Mouse (Mus musculus): ENCODE measurements around the gene 9930111J21Rik1. TPM values are rescaled to one million over a fixed set of nuclear protein-coding genes. Genes with fewer than 3 reads are reported as not detected.

Gene 9930111J21Rik1
- polyA plus RNA-seq, 1 experiment = 0.18 TPM

- H3K27me3 ChIP-seq (replicated peaks) = no peaks in the 10 kb centered on the region
- H3K36me3 ChIP-seq (replicated peaks; ENCODE audit: low read length) = no peaks in the 10 kb centered on the region
- H3K4me1 ChIP-seq = peaks cover 27% of the 10 kb centered on the region
- TF ChIP-seq FLI1 (IDR thresholded peaks at IDR 0.05; ENCODE audit: low read length) (no peak), GATA1 (IDR thresholded peaks at IDR 0.05; ENCODE audit: borderline replicate concordance, low read length) (no peak)
- no peak overlapping the region for H3K4me3 ChIP-seq (replicated peaks)
- H3K9me3 ChIP-seq = no peaks in the 10 kb centered on the region
These were observed 80.3 kb downstream of the 9930111J21Rik1 start for GRCm38 (mm10) chr11:48898812-48899431.

Other genes starting within 250 kb of the 9930111J21Rik1 start
- gene Rack1, start 179.1 kb downstream of the 9930111J21Rik1 start, polyA plus RNA-seq (2012; ENCODE audit: insufficient read depth, low replicate concordance) = 2,725 and 4,464 TPM in 2 replicates
- 18.6 and 56.2 TPM in 2 replicates for gene Trim41, start 162.0 kb downstream of the 9930111J21Rik1 start, polyA plus RNA-seq (2012; ENCODE audit: insufficient read depth, low replicate concordance)
- gene Trim7, start 153.3 kb downstream of the 9930111J21Rik1 start, polyA plus RNA-seq (2012; ENCODE audit: insufficient read depth, low replicate concordance) = 1.6 and 5.7 TPM in 2 replicates
- gene Gm12184, start 152.7 kb downstream of the 9930111J21Rik1 start, polyA plus RNA-seq (2012; ENCODE audit: insufficient read depth, low replicate concordance) = 18.6 and 145 TPM in 2 replicates
- 5.0 TPM in 1 of 2 replicates, not detected in the other for gene Irgm1, start 107.7 kb downstream of the 9930111J21Rik1 start, polyA plus RNA-seq (2012; ENCODE audit: insufficient read depth, low replicate concordance)
- gene Gm5431, start 77.2 kb downstream of the 9930111J21Rik1 start, polyA plus RNA-seq (2012; ENCODE audit: insufficient read depth, low replicate concordance) = 0.45 TPM in 1 of 2 replicates, not detected in the other
- 3.0 TPM in 1 of 2 replicates, not detected in the other for gene Psme2b, start 33.2 kb downstream of the 9930111J21Rik1 start, polyA plus RNA-seq (2012; ENCODE audit: insufficient read depth, low replicate concordance)
- gene Olfr56, start 509 bp downstream of the 9930111J21Rik1 start, polyA plus RNA-seq (2012; ENCODE audit: insufficient read depth, low replicate concordance) = 0.21 TPM in 1 of 2 replicates, not detected in the other
- not detected in 2 replicates for gene Gm12185, start 12.8 kb upstream of the 9930111J21Rik1 start, polyA plus RNA-seq (2012; ENCODE audit: insufficient read depth, low replicate concordance)
- 0.22 TPM in 1 of 2 replicates, not detected in the other for gene Tgtp1, start 14.8 kb upstream of the 9930111J21Rik1 start, polyA plus RNA-seq (2012; ENCODE audit: insufficient read depth, low replicate concordance)
- 0.57 TPM in 1 of 2 replicates, not detected in the other for gene 9930111J21Rik2, start 71.8 kb upstream of the 9930111J21Rik1 start, polyA plus RNA-seq (2012; ENCODE audit: insufficient read depth, low replicate concordance)
- gene Tgtp2, start 84.8 kb upstream of the 9930111J21Rik1 start, polyA plus RNA-seq (2012; ENCODE audit: insufficient read depth, low replicate concordance) = 0.45 TPM in 1 of 2 replicates, not detected in the other
- gene Ifi47, start 97.2 kb upstream of the 9930111J21Rik1 start, polyA plus RNA-seq (2012; ENCODE audit: insufficient read depth, low replicate concordance) = 6.0 and 6.4 TPM in 2 replicates
- gene Olfr1396, start 135.5 kb upstream of the 9930111J21Rik1 start, polyA plus RNA-seq (2012; ENCODE audit: insufficient read depth, low replicate concordance) = not detected in 2 replicates
- gene Olfr1395, start 162.9 kb upstream of the 9930111J21Rik1 start, polyA plus RNA-seq (2012; ENCODE audit: insufficient read depth, low replicate concordance) = not detected in 2 replicates
- gene Olfr1394, start 175.0 kb upstream of the 9930111J21Rik1 start, polyA plus RNA-seq (2012; ENCODE audit: insufficient read depth, low replicate concordance) = not detected in 2 replicates
- gene Btnl9, start 207.8 kb upstream of the 9930111J21Rik1 start, polyA plus RNA-seq (2012; ENCODE audit: insufficient read depth, low replicate concordance) = 7.0 and 7.1 TPM in 2 replicates
- 1.5 TPM in 1 of 2 replicates, not detected in the other for gene Zfp62, start 223.9 kb upstream of the 9930111J21Rik1 start, polyA plus RNA-seq (2012; ENCODE audit: insufficient read depth, low replicate concordance)